Mouse (Mus musculus): ENCODE measurements around the gene Ppm1e. TPM values are rescaled to one million over a fixed set of nuclear protein-coding genes. Genes with fewer than 3 reads are reported as not detected.
"Not testable (repeated sequence)": the region's sequence is repeated elsewhere in the genome, so short reads cannot be mapped to it uniquely, and the experiment has no call there.

Gene Ppm1e
- polyA plus RNA-seq, 1 experiment from 2014 or later, result 1.7 TPM

DNA sequence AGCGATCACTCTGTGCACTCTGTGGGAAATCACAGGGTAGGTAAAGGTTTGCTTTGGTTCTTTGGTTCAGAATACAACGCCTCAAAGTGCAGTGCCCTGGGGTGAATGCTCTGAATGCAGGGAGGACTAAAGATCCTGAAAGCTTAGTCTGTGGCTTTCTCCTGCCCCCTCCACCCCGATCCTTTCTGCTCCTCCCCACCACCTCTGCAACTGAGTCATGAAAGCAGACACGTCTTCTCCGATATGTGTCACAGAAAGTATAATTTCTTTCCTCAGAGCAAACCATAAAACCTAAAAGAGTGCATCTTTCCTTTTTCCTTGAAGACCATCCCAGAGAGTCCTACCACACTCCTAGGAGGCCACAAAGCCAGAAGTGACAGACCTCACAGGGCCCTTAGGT lies 86.1 kb downstream of the Ppm1e start:
- Histone ChIP-seq H3K9ac (no peak overlapping the region), H3K4me2 (no peak overlapping the region), H3K27ac (replicated peaks) (no peak overlapping the region), H3K4me1 (replicated peaks) (peaks cover 18% of the 10 kb centered on the region), H3K4me3 (replicated peaks) (no peak overlapping the region), H3K27me3 (no peaks in the 10 kb centered on the region), H3K36me3 (replicated peaks) (no peaks in the 10 kb centered on the region), H3K9me3 (replicated peaks) (no peaks in the 10 kb centered on the region)
- 81% methylated on average over 5 of the region's 5 CpGs for WGBS (ENCODE audit: insufficient replicate concordance)
- no peak for ATAC-seq (ENCODE audit: insufficient read depth)

DNA sequence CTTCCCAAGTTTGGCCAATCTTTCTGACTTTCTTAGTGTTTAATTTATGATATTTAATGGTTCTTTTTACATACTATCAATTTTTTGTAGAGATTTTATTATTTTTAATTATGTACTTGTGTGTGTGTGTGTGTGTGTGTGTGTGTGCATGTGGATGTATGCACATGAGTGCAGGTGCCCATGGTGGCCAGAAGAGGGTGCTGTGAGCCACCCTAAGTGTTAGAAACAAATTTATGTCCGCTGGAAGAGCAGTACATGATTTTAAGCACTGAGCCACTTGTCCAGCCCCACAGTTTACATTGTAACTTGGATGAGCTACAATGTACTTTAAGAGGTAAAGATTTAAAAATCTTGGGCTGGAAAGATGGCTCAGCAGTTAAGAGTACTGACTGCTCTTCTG lies 87.3 kb downstream of the Ppm1e start:
- no peak for ATAC-seq (ENCODE audit: insufficient read depth)
- no peaks in the 10 kb centered on the region for H3K9me3 ChIP-seq (replicated peaks)
- no peak overlapping the region for H3K9ac ChIP-seq
- no peaks in the 10 kb centered on the region for H3K27me3 ChIP-seq
- H3K4me2 ChIP-seq, result no peak overlapping the region
- H3K4me3 ChIP-seq (replicated peaks), result no peak overlapping the region
- H3K27ac ChIP-seq (replicated peaks), result no peak overlapping the region
- 84% methylated on average over 1 of the region's 1 CpGs for WGBS (ENCODE audit: insufficient replicate concordance)
- H3K36me3 ChIP-seq (replicated peaks), result no peaks in the 10 kb centered on the region
- H3K4me1 ChIP-seq (replicated peaks), result peaks cover 12% of the 10 kb centered on the region

DNA sequence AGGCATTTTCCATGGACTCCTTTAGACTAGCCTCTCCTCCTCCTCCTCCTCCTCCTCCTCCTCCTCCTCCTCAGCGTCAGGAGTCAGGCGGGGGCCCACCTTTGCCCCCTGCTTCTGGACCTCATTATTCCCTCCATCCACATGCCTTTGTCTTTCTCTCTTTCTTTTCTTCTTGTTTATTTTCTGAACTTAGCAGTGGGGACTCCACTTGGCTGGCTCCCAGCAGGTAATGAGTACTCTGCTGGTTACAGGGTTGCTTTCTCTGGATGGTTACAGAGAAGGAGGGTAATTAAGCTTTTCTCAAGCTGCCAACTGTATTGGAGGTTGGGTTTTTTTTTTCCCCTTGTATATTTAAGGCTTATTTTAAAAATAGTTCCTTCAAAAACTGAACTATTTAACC lies 87.9 kb downstream of the Ppm1e start:
- H3K9me3 ChIP-seq (replicated peaks), result no peaks in the 10 kb centered on the region
- no peak overlapping the region for H3K4me2 ChIP-seq
- 38% methylated on average over 2 of the region's 2 CpGs for WGBS (ENCODE audit: insufficient replicate concordance)
- H3K4me3 ChIP-seq (replicated peaks), result no peak overlapping the region
- peaks cover 7% of the 10 kb centered on the region for H3K4me1 ChIP-seq (replicated peaks)
- H3K9ac ChIP-seq, result no peak overlapping the region
- H3K27me3 ChIP-seq, result no peaks in the 10 kb centered on the region
- ATAC-seq (ENCODE audit: insufficient read depth), result no peak
- no peak overlapping the region for H3K27ac ChIP-seq (replicated peaks)
- no peaks in the 10 kb centered on the region for H3K36me3 ChIP-seq (replicated peaks)

DNA sequence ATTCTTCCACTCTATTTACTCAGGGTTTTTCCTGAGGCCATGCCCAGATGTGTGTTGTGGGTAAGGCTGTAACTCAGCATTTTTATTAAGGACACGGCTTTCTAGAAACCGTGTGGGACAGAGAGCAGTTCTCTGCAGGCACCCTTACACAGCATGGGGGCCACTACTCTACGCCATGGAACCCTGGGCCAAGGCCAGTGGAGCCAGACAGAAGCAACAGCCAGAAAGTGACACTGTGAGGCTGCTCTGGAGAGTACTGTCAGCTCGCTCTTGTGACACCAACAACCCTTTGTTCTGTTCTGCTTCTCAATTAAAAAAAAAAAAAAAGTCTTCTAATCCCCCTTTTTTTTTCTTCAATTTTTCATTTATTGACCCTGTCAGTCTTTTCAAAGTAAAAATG lies 88.4 kb downstream of the Ppm1e start:
- ATAC-seq (ENCODE audit: insufficient read depth), result no peak

DNA sequence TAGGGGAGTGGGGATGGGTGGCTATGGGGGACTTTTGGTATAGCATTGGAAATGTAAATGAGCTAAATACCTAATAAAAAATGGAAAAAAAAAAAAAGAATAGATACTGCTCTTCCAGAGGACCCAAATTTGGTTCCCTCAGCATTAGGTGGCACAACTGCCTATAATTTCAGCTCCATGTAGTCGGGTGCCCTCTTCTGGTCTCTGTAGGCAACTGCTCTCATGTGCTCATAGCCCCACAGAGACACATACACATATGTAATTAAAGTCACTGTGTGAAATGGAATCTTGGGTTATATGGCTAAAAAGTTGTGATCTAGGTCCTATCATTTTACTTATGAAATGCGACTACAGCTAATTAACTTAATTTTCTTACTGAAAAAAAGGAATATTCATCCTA lies 90.0 kb downstream of the Ppm1e start:
- H3K27ac ChIP-seq (replicated peaks), result no peak overlapping the region
- 59% methylated on average over 2 of the region's 2 CpGs for WGBS (ENCODE audit: insufficient replicate concordance)
- no peak overlapping the region for H3K4me2 ChIP-seq
- no peaks in the 10 kb centered on the region for H3K4me1 ChIP-seq (replicated peaks)
- H3K4me3 ChIP-seq (replicated peaks), result no peak overlapping the region
- ATAC-seq (ENCODE audit: insufficient read depth), result no peak
- H3K36me3 ChIP-seq (replicated peaks), result no peaks in the 10 kb centered on the region
- H3K27me3 ChIP-seq, result no peaks in the 10 kb centered on the region
- no peaks in the 10 kb centered on the region for H3K9me3 ChIP-seq (replicated peaks)
- H3K9ac ChIP-seq, result no peak overlapping the region

More for the DNA sequence above, 88.4 kb downstream of the Ppm1e start:
- H3K4me3 ChIP-seq (replicated peaks), result no peak overlapping the region
- no peaks in the 10 kb centered on the region for H3K9me3 ChIP-seq (replicated peaks)
- 78% methylated on average over 4 of the region's 4 CpGs for WGBS (ENCODE audit: insufficient replicate concordance)
- no peak overlapping the region for H3K27ac ChIP-seq (replicated peaks)
- H3K27me3 ChIP-seq, result no peaks in the 10 kb centered on the region
- no peak overlapping the region for H3K9ac ChIP-seq
- no peaks in the 10 kb centered on the region for H3K36me3 ChIP-seq (replicated peaks)
- H3K4me2 ChIP-seq, result no peak overlapping the region
- peaks cover 2% of the 10 kb centered on the region for H3K4me1 ChIP-seq (replicated peaks)

DNA sequence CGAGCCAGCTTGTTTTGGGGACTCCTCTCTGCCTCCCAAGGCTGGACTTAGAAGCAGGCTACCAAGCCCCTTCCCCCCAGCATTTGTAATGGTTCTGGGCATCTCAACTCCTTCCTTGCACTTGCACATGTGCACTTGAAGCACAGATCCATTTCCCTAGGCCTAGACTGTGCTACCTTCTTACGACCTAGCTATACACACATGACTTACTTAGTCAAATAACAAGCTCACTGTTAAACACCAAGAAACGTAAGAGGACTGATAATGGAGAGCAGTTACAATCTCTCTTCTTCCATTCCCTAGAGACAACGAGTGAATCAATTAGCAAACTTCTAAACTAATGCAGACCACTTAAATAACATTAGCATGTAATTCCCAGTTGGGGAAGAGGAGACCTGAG lies 92.6 kb downstream of the Ppm1e start:
- no peak for ATAC-seq (ENCODE audit: insufficient read depth)
- 48% methylated on average over 4 of the region's 4 CpGs for WGBS (ENCODE audit: insufficient replicate concordance)

DNA sequence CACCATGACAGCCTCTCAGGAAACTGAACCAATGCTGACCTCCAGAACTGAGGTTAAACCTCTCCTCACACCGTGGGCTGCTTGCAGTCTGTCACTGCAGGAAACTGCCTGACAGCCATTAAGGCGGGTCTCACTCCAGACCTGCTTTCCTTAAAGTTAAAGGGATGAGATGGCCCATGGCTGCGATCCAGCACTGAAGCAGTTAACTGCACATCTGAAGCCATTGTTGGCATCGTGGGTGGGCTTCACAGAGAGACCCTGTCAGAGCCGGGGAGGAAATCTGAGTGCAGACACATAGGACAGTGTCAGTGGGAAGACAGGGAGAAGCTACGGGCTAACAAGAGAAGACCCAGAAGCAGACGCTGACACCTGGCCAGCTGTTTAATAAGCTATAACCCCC lies 94.9 kb downstream of the Ppm1e start:
- H3K9ac ChIP-seq, result no peak overlapping the region
- no peaks in the 10 kb centered on the region for H3K9me3 ChIP-seq (replicated peaks)
- H3K27ac ChIP-seq (replicated peaks), result no peak overlapping the region
- H3K4me3 ChIP-seq (replicated peaks), result no peak overlapping the region
- no peaks in the 10 kb centered on the region for H3K36me3 ChIP-seq (replicated peaks)
- H3K4me1 ChIP-seq (replicated peaks), result no peaks in the 10 kb centered on the region
- no peak overlapping the region for H3K4me2 ChIP-seq
- no peak for ATAC-seq (ENCODE audit: insufficient read depth)
- H3K27me3 ChIP-seq, result no peaks in the 10 kb centered on the region
- 30% methylated on average over 7 of the region's 7 CpGs for WGBS (ENCODE audit: insufficient replicate concordance)

More for the DNA sequence above, 92.6 kb downstream of the Ppm1e start:
- no peak overlapping the region for H3K27ac ChIP-seq (replicated peaks)
- H3K4me3 ChIP-seq (replicated peaks), result no peak overlapping the region
- H3K36me3 ChIP-seq (replicated peaks), result no peaks in the 10 kb centered on the region
- H3K4me1 ChIP-seq (replicated peaks), result no peaks in the 10 kb centered on the region
- H3K9ac ChIP-seq, result no peak overlapping the region
- H3K27me3 ChIP-seq, result no peaks in the 10 kb centered on the region
- no peaks in the 10 kb centered on the region for H3K9me3 ChIP-seq (replicated peaks)
- no peak overlapping the region for H3K4me2 ChIP-seq

DNA sequence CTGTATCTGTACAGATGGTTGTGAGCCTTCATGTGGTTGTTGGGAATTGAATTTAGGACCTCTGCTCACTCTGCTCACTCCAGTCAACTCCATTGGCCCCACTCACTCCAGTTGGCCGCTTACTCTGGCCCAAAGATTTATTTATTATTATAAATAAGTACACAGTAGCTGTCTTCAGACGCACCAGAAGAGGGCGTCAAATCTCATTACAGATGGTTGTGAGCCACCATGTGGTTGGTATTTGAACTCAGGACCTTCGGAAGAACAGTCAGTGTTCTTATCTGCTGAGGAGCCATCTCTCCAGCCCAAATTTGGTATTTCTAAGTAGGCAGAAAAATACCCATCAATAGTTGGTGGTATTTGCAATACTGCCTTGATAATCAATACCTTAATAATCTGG lies 97.1 kb downstream of the Ppm1e start:
- H3K9ac ChIP-seq; H3K4me1 ChIP-seq (replicated peaks); H3K4me3 ChIP-seq (replicated peaks); H3K36me3 ChIP-seq (replicated peaks); H3K4me2 ChIP-seq; H3K9me3 ChIP-seq (replicated peaks); H3K27ac ChIP-seq (replicated peaks); H3K27me3 ChIP-seq; ATAC-seq (ENCODE audit: insufficient read depth): not testable (repeated sequence)
- 57% methylated on average over 4 of the region's 4 CpGs for WGBS (ENCODE audit: insufficient replicate concordance)

DNA sequence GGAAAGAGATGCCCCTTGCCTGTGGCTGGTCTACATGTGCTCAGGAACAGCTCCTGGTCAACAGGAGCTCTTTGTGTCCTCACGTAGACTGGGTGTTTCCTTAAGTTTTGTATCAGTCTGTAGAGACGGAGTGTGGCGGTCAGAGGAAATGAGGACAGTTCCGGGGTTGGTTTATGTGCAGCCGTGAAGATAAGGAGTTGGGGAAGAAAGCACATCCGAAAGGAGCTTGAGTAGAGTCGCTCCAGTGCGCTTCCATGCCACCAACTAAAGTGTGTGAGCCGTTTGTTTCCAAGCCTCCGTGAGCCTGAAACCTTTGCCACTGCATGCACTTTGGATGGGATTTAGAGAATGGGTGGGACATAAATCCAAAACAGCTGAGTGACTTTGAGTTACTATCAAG lies 99.0 kb downstream of the Ppm1e start:
- H3K4me1 ChIP-seq (replicated peaks), result no peaks in the 10 kb centered on the region
- H3K4me2 ChIP-seq, result peak overlapping the region; percentile 36
- no peak overlapping the region for H3K4me3 ChIP-seq (replicated peaks)
- no peak overlapping the region for H3K27ac ChIP-seq (replicated peaks)
- H3K9me3 ChIP-seq (replicated peaks), result no peaks in the 10 kb centered on the region
- no peaks in the 10 kb centered on the region for H3K36me3 ChIP-seq (replicated peaks)
- H3K27me3 ChIP-seq, result no peaks in the 10 kb centered on the region
- H3K9ac ChIP-seq, result no peak overlapping the region
- 22% methylated on average over 10 of the region's 10 CpGs for WGBS (ENCODE audit: insufficient replicate concordance)
- 0 out of 2 replicates have a peak, but pooled peaks have one; percentile 44 for ATAC-seq (ENCODE audit: insufficient read depth)

DNA sequence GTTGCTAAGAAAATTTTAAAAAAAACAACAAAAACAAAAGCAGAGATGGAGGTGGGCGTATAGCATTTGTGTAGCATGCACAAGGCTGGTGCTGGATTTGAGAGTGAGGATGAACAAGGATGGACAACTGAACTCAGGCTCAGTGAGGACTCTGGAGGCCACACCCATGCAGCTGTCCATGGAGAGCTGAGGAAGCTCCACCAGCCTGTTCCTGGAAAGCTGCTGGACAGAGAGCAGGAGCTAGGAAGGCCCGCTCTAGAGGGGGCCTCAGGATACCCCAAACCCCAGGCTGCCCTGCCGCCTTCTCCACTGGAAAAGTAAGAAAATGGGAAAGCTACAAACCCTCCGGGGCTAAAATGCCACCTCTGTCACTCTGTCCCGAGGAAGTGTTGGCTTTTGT lies 101.5 kb downstream of the Ppm1e start:
- Histone ChIP-seq H3K9me3 (replicated peaks) (no peaks in the 10 kb centered on the region), H3K36me3 (replicated peaks) (no peaks in the 10 kb centered on the region), H3K27me3 (no peaks in the 10 kb centered on the region), H3K27ac (replicated peaks) (no peak overlapping the region), H3K4me2 (no peak overlapping the region), H3K4me1 (replicated peaks) (no peaks in the 10 kb centered on the region), H3K9ac (no peak overlapping the region), H3K4me3 (replicated peaks) (no peak overlapping the region)
- WGBS (ENCODE audit: insufficient replicate concordance), result 73% methylated on average over 5 of the region's 5 CpGs
- ATAC-seq (ENCODE audit: insufficient read depth), result no peak

DNA sequence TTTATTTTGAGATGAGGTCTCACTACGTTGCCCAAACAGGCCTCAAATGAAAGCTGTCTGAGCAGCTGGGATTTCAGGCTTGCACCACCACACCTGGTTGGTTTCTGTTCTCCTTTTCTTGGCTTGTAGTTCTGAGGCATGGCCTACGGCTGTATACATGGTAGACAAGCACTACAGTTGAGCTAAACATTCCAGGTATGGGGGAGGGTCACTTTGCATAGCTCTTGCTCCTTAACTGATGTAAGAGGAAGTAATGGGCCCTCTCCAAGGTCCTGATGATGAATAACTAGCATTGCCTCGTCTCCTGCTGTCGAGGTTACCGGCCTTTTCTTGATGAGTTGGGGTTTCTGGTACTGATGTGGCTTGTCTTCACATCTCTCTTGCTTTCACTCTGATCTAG lies 104.7 kb downstream of the Ppm1e start:
- ATAC-seq (ENCODE audit: insufficient read depth), result no peak
- Histone ChIP-seq H3K27me3 (no peaks in the 10 kb centered on the region), H3K4me1 (replicated peaks) (no peaks in the 10 kb centered on the region), H3K9ac (no peak overlapping the region), H3K4me2 (no peak overlapping the region), H3K4me3 (replicated peaks) (no peak overlapping the region), H3K9me3 (replicated peaks) (no peaks in the 10 kb centered on the region), H3K36me3 (replicated peaks) (no peaks in the 10 kb centered on the region), H3K27ac (replicated peaks) (no peak overlapping the region)
- 47% methylated on average over 5 of the region's 5 CpGs for WGBS (ENCODE audit: insufficient replicate concordance)

DNA sequence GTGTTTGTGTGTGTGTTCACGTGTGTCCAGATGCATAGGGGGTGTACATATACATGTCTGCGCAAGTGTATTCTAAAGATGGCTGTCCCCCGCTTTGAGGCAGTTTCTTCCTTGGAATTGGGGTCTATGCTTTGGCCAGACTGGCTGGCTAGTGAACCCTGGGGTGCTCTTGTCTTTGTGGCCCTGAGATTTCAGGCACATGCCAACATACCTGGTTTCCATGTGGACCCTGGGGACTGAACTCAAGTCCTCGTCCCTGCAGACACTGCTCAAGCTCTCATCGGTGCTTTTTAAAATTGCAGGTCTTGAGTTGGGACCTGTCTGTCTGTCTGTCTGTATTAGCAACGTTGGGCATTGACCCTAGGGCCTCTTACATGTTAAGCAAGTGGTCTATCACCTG lies 105.5 kb downstream of the Ppm1e start:
- Histone ChIP-seq H3K4me1 (replicated peaks) (no peaks in the 10 kb centered on the region), H3K36me3 (replicated peaks) (no peaks in the 10 kb centered on the region), H3K27ac (replicated peaks) (no peak overlapping the region), H3K27me3 (no peaks in the 10 kb centered on the region), H3K9me3 (replicated peaks) (no peaks in the 10 kb centered on the region), H3K4me2 (no peak overlapping the region), H3K9ac (no peak overlapping the region), H3K4me3 (replicated peaks) (no peak overlapping the region)
- ATAC-seq (ENCODE audit: insufficient read depth), result no peak
- 77% methylated on average over 6 of the region's 6 CpGs for WGBS (ENCODE audit: insufficient replicate concordance)
